ENCODE assay signal across 25 mouse cellular contexts in the genomic region with DNA sequence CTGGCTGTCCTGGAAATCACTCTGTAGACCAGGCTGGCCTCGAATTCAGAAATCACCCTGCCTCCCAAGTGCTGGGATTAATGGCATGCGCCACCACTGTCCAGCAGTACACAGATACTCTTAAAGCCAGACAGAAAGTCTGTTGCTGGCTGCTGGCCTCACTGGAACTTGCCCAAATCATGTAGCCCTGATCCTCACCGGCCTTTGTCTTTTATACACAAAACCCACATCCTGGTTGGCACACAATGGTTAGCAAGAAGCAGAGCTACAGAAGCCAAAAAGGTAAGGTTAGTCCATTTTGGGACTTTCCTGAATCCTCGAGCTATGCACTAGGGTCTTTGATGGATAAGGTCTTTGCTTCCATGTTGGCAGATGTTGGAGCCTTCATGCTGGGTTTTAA.
DNase-seq lines count a peak whose midpoint lies in the region; ATAC-seq and TF ChIP-seq lines count a peak whose summit lies in the region.
"Had no signal": no experiment of that assay in that cellular context is flagged by ENCODE, and none has a peak within 500 bp of the region (broad histone marks: within the 10 kb centered on the region; RNA-seq: fewer than 3 reads in every experiment).

No protein-coding gene starts in this region.

- peak overlapping the region; percentile 89 for H3K27ac ChIP-seq in gastrocnemius, adult 2 months
- H3K27ac ChIP-seq in ES-Bruce4 (ENCODE audit: insufficient read depth, low read length), result 0 out of 2 replicates have a peak overlapping the region, but pooled peaks have one; percentile 7
- H3K27ac ChIP-seq: embryonic facial prominence, embryonic 13.5 days; forebrain, embryonic 10.5 days; heart, embryonic 13.5 days; hindbrain, embryonic 14.5 days; kidney, embryonic 15.5 days; limb, embryonic 13.5 days; lung, embryonic 15.5 days; neural tube, embryonic 12.5 days had no signal

- H3K4me1 ChIP-seq in ES-Bruce4 (ENCODE audit: control insufficient read depth, insufficient read depth, low read length), result peaks cover 3% of the 10 kb centered on the region
- H3K4me1 ChIP-seq: embryonic facial prominence, embryonic 13.5 days; heart, embryonic 13.5 days; kidney, embryonic 15.5 days; limb, embryonic 13.5 days had no signal

- peak; percentile 20 for DNase-seq in gastrocnemius, adult 2 months
- no peak for DNase-seq in gastrocnemius, postnatal 14 days
- peak; percentile 26 for DNase-seq in thymus, postnatal 14 days
- no peak for DNase-seq in heart, adult 18-20 months
- no peak for DNase-seq in cerebellum, postnatal 4 days (ENCODE audit: low spot score in 2 of 2)
- DNase-seq: adrenal gland, adult 2 months; cerebellum, adult 9-10 months; gastrocnemius, postnatal 10 days; heart, adult 11 months; heart, postnatal 10 days; kidney, adult 18-20 months; kidney, postnatal 25 days had no signal

- peak; percentile 4 for ATAC-seq in inflammation-experienced regulatory T-cells, adult 6 months
- ATAC-seq in megakaryocyte progenitor cell, adult 5-6 weeks (replicated peaks; ENCODE audit: poor library complexity), result no peak
- ATAC-seq: forebrain, embryonic 16.5 days; midbrain, embryonic 16.5 days had no signal

- H3K9ac ChIP-seq in ES-Bruce4 (ENCODE audit: low read depth, poor library complexity, severe bottlenecking), result no peak overlapping the region
- H3K9ac ChIP-seq: embryonic facial prominence, embryonic 13.5 days; heart, embryonic 13.5 days; hindbrain, embryonic 14.5 days; kidney, embryonic 15.5 days; limb, embryonic 13.5 days; lung, embryonic 15.5 days; neural tube, embryonic 12.5 days had no signal

- TF ChIP-seq POLR2A in ES-Bruce4 (IDR thresholded peaks at IDR 0.05; ENCODE audit: insufficient read depth, low read length), result no peak

- peaks cover 2% of the 10 kb centered on the region; the same call in 1 of the 2 replicates for H3K9me3 ChIP-seq in ES-Bruce4 (replicated peaks; ENCODE audit: control insufficient read depth, insufficient read depth, low read length, poor library complexity, severe bottlenecking)
- H3K9me3 ChIP-seq: embryonic facial prominence, embryonic 13.5 days; forebrain, embryonic 10.5 days; heart, embryonic 13.5 days; kidney, embryonic 15.5 days; limb, embryonic 13.5 days; lung, embryonic 15.5 days; neural tube, embryonic 12.5 days had no signal

- TF ChIP-seq CTCF in gastrocnemius, adult 2 months (IDR thresholded peaks at IDR 0.05), result no peak
- no peak for TF ChIP-seq CTCF in ES-Bruce4 (IDR thresholded peaks at IDR 0.05; ENCODE audit: low read depth, low read length)

- no peaks in the 10 kb centered on the region for H3K36me3 ChIP-seq in ES-Bruce4 (ENCODE audit: control insufficient read depth, insufficient read depth, low read length, poor library complexity, severe bottlenecking)
- H3K36me3 ChIP-seq: embryonic facial prominence, embryonic 13.5 days; forebrain, embryonic 10.5 days; heart, embryonic 13.5 days; kidney, embryonic 15.5 days; limb, embryonic 13.5 days; lung, embryonic 15.5 days; neural tube, embryonic 12.5 days had no signal

- H3K4me3 ChIP-seq in gastrocnemius, adult 2 months, result no peak overlapping the region
- H3K4me3 ChIP-seq in ES-Bruce4 (ENCODE audit: low read depth, low read length), result no peak overlapping the region
- H3K4me3 ChIP-seq: embryonic facial prominence, embryonic 13.5 days; forebrain, embryonic 10.5 days; heart, embryonic 13.5 days; kidney, embryonic 15.5 days; limb, embryonic 13.5 days; lung, embryonic 15.5 days; neural tube, embryonic 12.5 days had no signal

- intact Hi-C loops in gastrocnemius, adult 2 months (cut with DNase I), result loop anchor here (10.0 kb wide), 1 partner anchor 161 kb away; a partner anchor contains a TSS
- intact Hi-C loops in gastrocnemius, postnatal 14 days (cut with DNase I; ENCODE audit: low total_unique reads), result no loop called here

- no peaks in the 10 kb centered on the region for H3K27me3 ChIP-seq in ES-Bruce4 (ENCODE audit: control insufficient read depth, insufficient read depth, low read length, poor library complexity, severe bottlenecking)
- H3K27me3 ChIP-seq: embryonic facial prominence, embryonic 13.5 days; heart, embryonic 13.5 days; kidney, embryonic 15.5 days; limb, embryonic 13.5 days; lung, embryonic 15.5 days; neural tube, embryonic 12.5 days had no signal

- TF ChIP-seq EP300 in ES-Bruce4 (IDR thresholded peaks at IDR 0.05; ENCODE audit: insufficient read depth, low read depth, low read length), result no peak

Comparison
In these comparisons a context has a peak if more than half of its experiments do, and no peak if none do; other contexts are left out.
1. DNase-seq: peak in gastrocnemius, adult 2 months (single experiment) and thymus, postnatal 14 days (single experiment); none in gastrocnemius, postnatal 14 days (single experiment), heart, adult 18-20 months (0 of 2) and cerebellum, postnatal 4 days (0 of 2).